Mouse (Mus musculus): ENCODE measurements around the gene Rhoh. TPM values are rescaled to one million over a fixed set of nuclear protein-coding genes. Genes with fewer than 3 reads are reported as not detected.

The Rhoh gene
- total RNA-seq, 2 experiments from 2014 or later = 0.23 to 0.26 TPM

- no peak for DNase-seq (ENCODE audit: low spot score)
Measured at GRCm38 (mm10) chr5:65921477-65922138, 60.6 kb downstream of the Rhoh start.

- no peak for DNase-seq (ENCODE audit: low spot score)
Measured at GRCm38 (mm10) chr5:65926666-65927065, 65.7 kb downstream of the Rhoh start.

- no peak for DNase-seq (ENCODE audit: low spot score)
Measured at GRCm38 (mm10) chr5:65929162-65929561, 68.1 kb downstream of the Rhoh start.

- DNase-seq (ENCODE audit: low spot score) = no peak
Measured at GRCm38 (mm10) chr5:65930171-65930570, 69.2 kb downstream of the Rhoh start.

- DNase-seq (ENCODE audit: low spot score) = no peak
Measured at GRCm38 (mm10) chr5:65933258-65933657, 72.2 kb downstream of the Rhoh start.

- DNase-seq (ENCODE audit: low spot score) = no peak
Measured at GRCm38 (mm10) chr5:65933764-65934163, 72.8 kb downstream of the Rhoh start.

- DNase-seq (ENCODE audit: low spot score) = no peak
Measured at GRCm38 (mm10) chr5:65934783-65935182, 73.8 kb downstream of the Rhoh start, which contains the start of gene Chrna9. Gene Chrna9, plus strand, starts transcription at chr5:65934921.

GRCm38 (mm10) chr5:65937011-65937726 lies 76.2 kb downstream of the Rhoh start:
- DNase-seq (ENCODE audit: low spot score) = peak; percentile 57

- peak; percentile 84 for DNase-seq (ENCODE audit: low spot score)
Measured at GRCm38 (mm10) chr5:65937998-65938715, 77.1 kb downstream of the Rhoh start.

GRCm38 (mm10) chr5:65941145-65941544 lies 80.1 kb downstream of the Rhoh start:
- DNase-seq (ENCODE audit: low spot score) = no peak

Other genes with a start within 250 kb of the Rhoh start
- 10 to 100 TPM; 43.1 to 44.7 TPM for gene Pds5a, start 162.9 kb upstream of the Rhoh start, total RNA-seq (2021)
- gene N4bp2, start 97.7 kb upstream of the Rhoh start, total RNA-seq (2021) = 1 to 10 TPM; 3.9 to 4.2 TPM
- gene Chrna9, start 73.7 kb downstream of the Rhoh start, total RNA-seq (2021) = 1 to 10 TPM; 1.9 to 8.2 TPM
- not detected for gene 9130230L23Rik, start 143.1 kb downstream of the Rhoh start, total RNA-seq (2021)

Measured in gastrocnemius, adult 18-20 months (tissue).